Mouse (Mus musculus) kidney, adult 2 months (tissue): Measurements from ENCODE around the gene Usp46.

Experiments used
- CTCF ChIP-seq: fragments of 200-500 bp; conservative IDR thresholded peaks from 2 replicates; pipeline ENCODE4 v1.5.1; 2011; ENCODE audit warnings: low read depth, mild to moderate bottlenecking, control low read depth, low read length, moderate library complexity, mixed read lengths; ENCODE audit not compliant: insufficient read depth, insufficient read length
- POLR2A ChIP-seq: fragments of 200-500 bp; IDR thresholded peaks from one replicate; pipeline ENCODE4 v1.6.1; 2011; ENCODE audit warnings: low read depth, low read length, control low read depth

DNA sequence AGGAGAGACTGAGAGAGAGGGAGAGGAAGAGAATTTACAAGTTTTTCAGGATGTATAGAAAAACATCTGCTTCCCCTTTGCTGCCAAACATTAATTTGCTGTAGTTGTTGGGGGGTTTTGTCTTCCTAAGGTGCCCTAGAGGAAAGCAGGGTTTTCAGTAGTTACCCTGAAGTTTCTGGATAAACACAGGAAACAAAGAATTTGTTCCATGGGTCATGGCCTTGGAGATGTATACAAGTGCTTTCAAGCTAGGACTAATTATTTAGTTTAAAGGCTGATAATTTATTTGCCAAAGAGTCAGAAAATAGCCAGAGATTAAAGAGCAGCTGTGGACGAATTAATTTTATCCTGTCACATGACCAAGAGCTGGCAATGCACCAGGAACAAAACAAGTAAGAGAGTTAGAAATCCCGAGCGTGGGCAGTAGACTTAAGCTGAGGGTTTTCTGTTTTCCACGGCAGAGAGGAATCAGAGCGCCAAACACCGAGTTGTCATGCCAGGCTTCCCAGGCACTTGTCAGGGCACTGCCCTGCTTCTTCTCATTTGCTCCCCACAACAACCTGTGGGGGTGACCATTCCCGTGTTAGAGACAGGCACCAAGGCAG lies 98.1 kb downstream of the Usp46 start:
- TF ChIP-seq CTCF: no peak
- TF ChIP-seq POLR2A: no peak
